Comparison of ENCODE assay signal across 26 mouse cellular contexts in the genomic region with DNA sequence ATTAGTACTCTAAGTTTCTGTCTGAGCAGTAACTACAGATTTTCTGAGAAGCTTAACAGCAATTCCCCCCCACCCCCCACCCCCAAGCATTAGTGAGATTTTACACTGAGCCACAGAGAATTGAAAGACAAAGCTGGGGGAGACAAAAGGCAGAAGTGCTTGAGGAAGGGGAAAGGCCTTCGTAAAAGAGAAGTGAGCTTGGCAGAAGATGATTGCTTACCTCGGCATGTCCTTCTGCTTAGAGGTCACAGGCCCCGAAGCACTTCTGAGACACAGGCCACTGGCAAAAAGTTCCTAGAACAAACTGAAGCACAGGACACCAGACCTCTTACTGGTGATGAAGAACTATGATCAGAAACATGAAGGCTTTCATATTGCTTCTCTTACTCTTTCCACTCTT.
DNase-seq lines count a peak whose midpoint lies in the region; ATAC-seq and TF ChIP-seq lines count a peak whose summit lies in the region.
"Had no signal": no experiment of that assay in that cellular context is flagged by ENCODE, and none has a peak within 500 bp of the region (broad histone marks: within the 10 kb centered on the region; RNA-seq: fewer than 3 reads in every experiment).

No protein-coding gene starts in this region.

- H3K4me1 ChIP-seq in testis, adult 2 months (ENCODE audit: control insufficient read depth, insufficient read depth, low read length), result no peaks in the 10 kb centered on the region
- peaks cover 0 to 5% of the 10 kb centered on the region in 2 experiments; a peak in 1 of 4 replicates for H3K4me1 ChIP-seq in MEL (ENCODE audit: control insufficient read depth in 1 of 2, insufficient read depth in 2 of 2, low read length in 2 of 2)
- H3K4me1 ChIP-seq in midbrain, embryonic 13.5 days (replicated peaks), result no peaks in the 10 kb centered on the region
- H3K4me1 ChIP-seq: embryonic facial prominence, embryonic 13.5 days; embryonic facial prominence, embryonic 15.5 days; forebrain, embryonic 10.5 days; forebrain, embryonic 12.5 days had no signal

- no peaks in the 10 kb centered on the region for H3K27me3 ChIP-seq in testis, adult 2 months (ENCODE audit: control insufficient read depth, insufficient read depth, low read length)
- no peaks in the 10 kb centered on the region for H3K27me3 ChIP-seq in MEL (ENCODE audit: control insufficient read depth in 1 of 2, insufficient read depth in 2 of 2, low read length in 2 of 2)
- H3K27me3 ChIP-seq in midbrain, embryonic 13.5 days, result no peaks in the 10 kb centered on the region
- H3K27me3 ChIP-seq: CH12.LX; embryonic facial prominence, embryonic 13.5 days; embryonic facial prominence, embryonic 15.5 days; forebrain, embryonic 12.5 days had no signal

- no peak for TF ChIP-seq POLR2A in testis, adult 2 months (IDR thresholded peaks at IDR 0.05; ENCODE audit: control insufficient read depth, low read depth, low read length)
- no peak for TF ChIP-seq POLR2A in MEL (IDR thresholded peaks at IDR 0.05; ENCODE audit: control insufficient read depth in 1 of 2, insufficient read depth in 1 of 2, low read depth in 1 of 2, low read length in 2 of 2, poor library complexity in 1 of 2)

- TF ChIP-seq EP300 in MEL (IDR thresholded peaks at IDR 0.05; ENCODE audit: low read depth in 1 of 2, low read length in 2 of 2), result no peak

- no peak overlapping the region for H3K9ac ChIP-seq in MEL (ENCODE audit: control insufficient read depth, low read depth, low read length, poor library complexity, severe bottlenecking)
- no peak overlapping the region for H3K9ac ChIP-seq in midbrain, embryonic 13.5 days (replicated peaks)
- H3K9ac ChIP-seq: embryonic facial prominence, embryonic 13.5 days; embryonic facial prominence, embryonic 15.5 days; forebrain, embryonic 12.5 days had no signal

- H3K4me2 ChIP-seq in midbrain, embryonic 13.5 days (replicated peaks), result no peak overlapping the region
- H3K4me2 ChIP-seq: embryonic facial prominence, embryonic 13.5 days; embryonic facial prominence, embryonic 15.5 days; forebrain, embryonic 12.5 days had no signal

- no peak for TF ChIP-seq CTCF in testis, adult 2 months (IDR thresholded peaks at IDR 0.05; ENCODE audit: control insufficient read depth, insufficient read depth, insufficient replicate concordance, low read depth, low read length)
- no peak for TF ChIP-seq CTCF in MEL (IDR thresholded peaks at IDR 0.05 in 2 of 3, conservative IDR thresholded peaks at IDR 0.05 in 1 of 3; ENCODE audit: control insufficient read depth in 1 of 3, insufficient read depth in 1 of 3, low read depth in 2 of 3, low read length in 3 of 3, poor library complexity in 1 of 3, severe bottlenecking in 1 of 3)

- 68% methylated on average over 3 of the region's 3 CpGs for WGBS in midbrain, embryonic 13.5 days

- peak overlapping the region; percentile 49; the same call in 1 of the 2 replicates for H3K27ac ChIP-seq in testis, adult 2 months (ENCODE audit: control insufficient read depth, insufficient read depth, low read depth, low read length)
- no peak overlapping the region for H3K27ac ChIP-seq in MEL (ENCODE audit: control insufficient read depth, low read depth, low read length)
- H3K27ac ChIP-seq in midbrain, embryonic 13.5 days, result no peak overlapping the region
- H3K27ac ChIP-seq: embryonic facial prominence, embryonic 13.5 days; embryonic facial prominence, embryonic 15.5 days; forebrain, embryonic 10.5 days; forebrain, embryonic 12.5 days had no signal

- no peak for TF ChIP-seq RAD21 in MEL (IDR thresholded peaks at IDR 0.05; ENCODE audit: low read depth, low read length)

- no peaks in the 10 kb centered on the region for H3K79me2 ChIP-seq in MEL (ENCODE audit: control insufficient read depth, insufficient read depth, low read length, poor library complexity)

- no peak for DNase-seq in testis, postnatal 10 days (ENCODE audit: low spot score)
- peak; percentile 5 for DNase-seq in MEL (ENCODE audit: low read depth, low spot score)
- DNase-seq in frontal cortex, postnatal 10 days (ENCODE audit: low spot score in 2 of 2), result no peak
- DNase-seq: adrenal gland, adult 8-10 months; adrenal gland, postnatal 14 days; adrenal gland, postnatal 36 days; B cell, adult 2 months; cerebellum, adult 11-12 months; cerebellum, adult 2 months; cerebellum, adult 9-10 months; cerebellum, postnatal 10 days; cerebellum, postnatal 25 days; embryo, embryonic 11 days had no signal

- ATAC-seq in megakaryocyte progenitor cell, adult 5-6 weeks (replicated peaks; ENCODE audit: poor library complexity), result peak; percentile 52; the same call in 1 of the 2 replicates
- no peak for ATAC-seq in midbrain, embryonic 13.5 days
- ATAC-seq: CD4-positive, CD25-positive, alpha-beta regulatory T cell, adult 4 months; forebrain, embryonic 14.5 days; forebrain, embryonic 16.5 days had no signal

- no peaks in the 10 kb centered on the region for H3K36me3 ChIP-seq in testis, adult 2 months (ENCODE audit: control insufficient read depth, insufficient read depth, low read length)
- H3K36me3 ChIP-seq in MEL (ENCODE audit: control insufficient read depth in 1 of 2, insufficient read depth in 2 of 2, low read length in 2 of 2), result no peaks in the 10 kb centered on the region
- H3K36me3 ChIP-seq in midbrain, embryonic 13.5 days, result no peaks in the 10 kb centered on the region
- H3K36me3 ChIP-seq: embryonic facial prominence, embryonic 13.5 days; embryonic facial prominence, embryonic 15.5 days; forebrain, embryonic 10.5 days; forebrain, embryonic 12.5 days; G1E had no signal

- no peaks in the 10 kb centered on the region for H3K9me3 ChIP-seq in MEL (replicated peaks; ENCODE audit: insufficient read depth, low read length)
- no peaks in the 10 kb centered on the region for H3K9me3 ChIP-seq in midbrain, embryonic 13.5 days
- H3K9me3 ChIP-seq: embryonic facial prominence, embryonic 13.5 days; embryonic facial prominence, embryonic 15.5 days; forebrain, embryonic 10.5 days; forebrain, embryonic 12.5 days had no signal

- no peak overlapping the region for H3K4me3 ChIP-seq in testis, adult 2 months (ENCODE audit: control insufficient read depth, low read depth, low read length)
- H3K4me3 ChIP-seq in MEL (ENCODE audit: control insufficient read depth in 1 of 2, insufficient read depth in 1 of 2, low read depth in 2 of 2, low read length in 2 of 2), result no peak overlapping the region
- no peak overlapping the region for H3K4me3 ChIP-seq in midbrain, embryonic 13.5 days (replicated peaks)
- H3K4me3 ChIP-seq: embryonic facial prominence, embryonic 13.5 days; embryonic facial prominence, embryonic 15.5 days; erythroblast, embryonic 14.5 days; forebrain, embryonic 10.5 days; forebrain, embryonic 12.5 days had no signal

TF ChIP-seq in MEL, 35 proteins besides CTCF, POLR2A, EP300 and RAD21:
- TF ChIP-seq CHD1 (IDR thresholded peaks at IDR 0.05; ENCODE audit: low read depth, low read length), result no peak
- TF ChIP-seq CHD2 (IDR thresholded peaks at IDR 0.05; ENCODE audit: low read length), result no peak
- no peak for TF ChIP-seq TAL1 (IDR thresholded peaks at IDR 0.05; ENCODE audit: low read length)
- TF ChIP-seq ZKSCAN1 (IDR thresholded peaks at IDR 0.05; ENCODE audit: low read depth, low read length), result no peak
- no peak for TF ChIP-seq JUND (IDR thresholded peaks at IDR 0.05; ENCODE audit: low read depth, low read length)
- TF ChIP-seq TCF12 (IDR thresholded peaks at IDR 0.05; ENCODE audit: low read depth, low read length), result no peak
- TF ChIP-seq MXI1 (IDR thresholded peaks at IDR 0.05; ENCODE audit: low read depth, low read length), result no peak
- no peak for TF ChIP-seq SIN3A (IDR thresholded peaks at IDR 0.05; ENCODE audit: low read length)
- no peak for TF ChIP-seq HCFC1 (IDR thresholded peaks at IDR 0.05; ENCODE audit: low read depth, low read length)
- no peak for TF ChIP-seq POLR2AphosphoS5 (IDR thresholded peaks at IDR 0.05; ENCODE audit: borderline replicate concordance, low read depth, low read length)
- TF ChIP-seq ZC3H11A (IDR thresholded peaks at IDR 0.05; ENCODE audit: low read depth, low read length), result no peak
- no peak for TF ChIP-seq NELFE (IDR thresholded peaks at IDR 0.05; ENCODE audit: low read depth, low read length)
- no peak for TF ChIP-seq KAT2A (conservative IDR thresholded peaks at IDR 0.05; ENCODE audit: low read depth, low read length)
- no peak for TF ChIP-seq GABPA (IDR thresholded peaks at IDR 0.05; ENCODE audit: low read depth, low read length)
- TF ChIP-seq ZMIZ1 (IDR thresholded peaks at IDR 0.05; ENCODE audit: low read depth, low read length), result no peak
